ENCODE assay signal across 13 mouse cellular contexts in genomic region chr12:5108613-5109012, GRCm38 (mm10).
DNase-seq lines count a peak whose midpoint lies in the region; ATAC-seq and TF ChIP-seq lines count a peak whose summit lies in the region.
"Had no signal": no experiment of that assay in that cellular context is flagged by ENCODE, and none has a peak within 500 bp of the region (broad histone marks: within the 10 kb centered on the region; RNA-seq: fewer than 3 reads in every experiment).

No protein-coding gene starts in this region.

- H3K27ac ChIP-seq in heart, embryonic 11.5 days (ENCODE audit: low read depth, low read length), result no peak overlapping the region
- no peak overlapping the region for H3K27ac ChIP-seq in stomach, postnatal 0 days (replicated peaks)
- H3K27ac ChIP-seq: heart, embryonic 15.5 days had no signal

- H3K4me2 ChIP-seq in heart, embryonic 11.5 days, result no peak overlapping the region
- H3K4me2 ChIP-seq in stomach, postnatal 0 days (replicated peaks; ENCODE audit: low read depth), result no peak overlapping the region
- H3K4me2 ChIP-seq: heart, embryonic 15.5 days had no signal

- no peak overlapping the region for H3K4me3 ChIP-seq in heart, embryonic 11.5 days (ENCODE audit: low read depth, low read length)
- no peak overlapping the region for H3K4me3 ChIP-seq in stomach, postnatal 0 days (ENCODE audit: low read depth, low read length)
- H3K4me3 ChIP-seq: heart, embryonic 15.5 days had no signal

- H3K9ac ChIP-seq in heart, embryonic 11.5 days (ENCODE audit: low read depth, low read length), result no peak overlapping the region
- H3K9ac ChIP-seq in stomach, postnatal 0 days (ENCODE audit: low read length), result no peak overlapping the region
- H3K9ac ChIP-seq: heart, embryonic 15.5 days had no signal

- peak; percentile 15 to 26 for DNase-seq in heart, postnatal 10 days
- peak; percentile 23 for DNase-seq in retina, postnatal 1 day
- DNase-seq in retina, embryonic 14.5 days (ENCODE audit: low spot score), result no peak
- peak; percentile 35 for DNase-seq in kidney, postnatal 14 days
- no peak for DNase-seq in stomach, postnatal 0 days (ENCODE audit: low spot score)
- DNase-seq in layer of hippocampus, postnatal 25 days (ENCODE audit: extremely low spot score in 1 of 2, low spot score in 1 of 2), result no peak
- DNase-seq: cerebellum, postnatal 36 days; gastrocnemius, postnatal 10 days; left cerebral cortex, postnatal 4 days; right cerebral cortex, postnatal 14 days had no signal

- TF ChIP-seq CTCF in stomach, postnatal 0 days (IDR thresholded peaks at IDR 0.05; ENCODE audit: low read depth), result no peak

- WGBS in heart, embryonic 11.5 days (ENCODE audit: insufficient replicate concordance), result 57% methylated on average over 6 of the region's 6 CpGs
- WGBS in stomach, postnatal 0 days, result 41% methylated on average over 6 of the region's 6 CpGs

- H3K36me3 ChIP-seq in heart, embryonic 11.5 days (ENCODE audit: control insufficient read depth, insufficient read depth, low read length), result no peaks in the 10 kb centered on the region
- H3K36me3 ChIP-seq in stomach, postnatal 0 days (ENCODE audit: control insufficient read depth, insufficient read depth, low read length), result no peaks in the 10 kb centered on the region
- H3K36me3 ChIP-seq: heart, embryonic 15.5 days had no signal

- intact Hi-C loops in heart, postnatal 10 days (cut with DNase I), result no loop called here

- no peak; the same call in 1 of the 2 replicates for ATAC-seq in heart, embryonic 11.5 days (replicated peaks; ENCODE audit: insufficient number of reproducible peaks, low FRiP score, low TSS enrichment)
- ATAC-seq in stomach, postnatal 0 days (ENCODE audit: low FRiP score, low TSS enrichment), result peak; percentile 22; the same call in 1 of the 2 replicates
- ATAC-seq in megakaryocyte, adult 5-6 weeks (ENCODE audit: poor library complexity, severe bottlenecking), result no peak

- H3K27me3 ChIP-seq in heart, embryonic 11.5 days (ENCODE audit: control insufficient read depth, insufficient read depth, low read length), result no peaks in the 10 kb centered on the region
- H3K27me3 ChIP-seq in stomach, postnatal 0 days (ENCODE audit: control insufficient read depth, insufficient read depth, low read length), result no peaks in the 10 kb centered on the region
- H3K27me3 ChIP-seq: heart, embryonic 15.5 days had no signal

- TF ChIP-seq EP300 in stomach, postnatal 0 days (optimal IDR thresholded peaks at IDR 0.05), result no peak

- no peaks in the 10 kb centered on the region for H3K4me1 ChIP-seq in heart, embryonic 11.5 days (ENCODE audit: control insufficient read depth, insufficient read depth, low read length)
- H3K4me1 ChIP-seq in stomach, postnatal 0 days (replicated peaks; ENCODE audit: control insufficient read depth, insufficient read depth), result no peaks in the 10 kb centered on the region
- H3K4me1 ChIP-seq: heart, embryonic 15.5 days had no signal

- H3K9me3 ChIP-seq in heart, embryonic 11.5 days (replicated peaks; ENCODE audit: control insufficient read depth, low read length), result no peaks in the 10 kb centered on the region
- no peaks in the 10 kb centered on the region for H3K9me3 ChIP-seq in stomach, postnatal 0 days (ENCODE audit: control insufficient read depth, low read length)
- H3K9me3 ChIP-seq: heart, embryonic 15.5 days had no signal

Comparison
In these comparisons a context has a peak if more than half of its experiments do, and no peak if none do; other contexts are left out.
1. DNase-seq: peak in heart, postnatal 10 days (2 of 2), retina, postnatal 1 day (single experiment) and kidney, postnatal 14 days (single experiment); none in retina, embryonic 14.5 days (single experiment), stomach, postnatal 0 days (single experiment) and layer of hippocampus, postnatal 25 days (0 of 2).